Mouse (Mus musculus): ENCODE measurements around the gene Kif2a. TPM values are rescaled to one million over a fixed set of nuclear protein-coding genes. Genes with fewer than 3 reads are reported as not detected.
"Not testable (repeated sequence)": the region's sequence is repeated elsewhere in the genome, so short reads cannot be mapped to it uniquely, and the experiment has no call there.

The Kif2a gene
- total and polyA plus RNA-seq, 2 experiments from 2014 or later, result 43.6 to 65.5 TPM

DNA sequence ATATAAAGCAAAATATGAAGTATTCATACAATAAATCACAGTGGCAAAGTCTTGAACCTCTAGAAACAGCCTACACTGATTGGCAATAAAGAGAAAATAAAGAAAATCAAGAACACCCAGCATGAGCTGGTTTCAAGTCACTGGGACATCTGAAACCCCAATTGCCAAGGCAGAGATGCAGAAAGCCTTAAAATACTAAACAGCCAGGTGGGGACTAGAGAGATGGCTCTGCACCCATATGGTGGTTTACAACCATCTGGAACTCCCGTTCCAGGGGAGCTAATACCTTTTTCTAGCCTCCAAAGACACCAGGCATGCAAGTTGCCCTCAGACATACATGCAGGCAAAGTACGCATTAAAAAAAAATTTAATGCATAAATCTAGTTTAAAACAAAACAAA lies 23.9 kb downstream of the Kif2a start:
- Histone ChIP-seq H3K4me3 (ENCODE audit: low read depth, low read length) (no peak overlapping the region), H3K4me1 (ENCODE audit: insufficient read depth) (no peaks in the 10 kb centered on the region), H3K27me3 (ENCODE audit: insufficient read depth, low read length) (no peaks in the 10 kb centered on the region), H3K27ac (ENCODE audit: low read depth, low read length) (no peak overlapping the region), H3K9ac (no peak overlapping the region), H3K4me2 (ENCODE audit: low read depth) (no peak overlapping the region), H3K9me3 (ENCODE audit: low read length) (no peaks in the 10 kb centered on the region), H3K36me3 (ENCODE audit: insufficient read depth) (no peaks in the 10 kb centered on the region)
- TF ChIP-seq CTCF (IDR thresholded peaks at IDR 0.05; ENCODE audit: low read depth), result no peak
- 84% methylated on average over 2 of the region's 2 CpGs for WGBS
- DNase-seq (no peak), ATAC-seq (no peak)

DNA sequence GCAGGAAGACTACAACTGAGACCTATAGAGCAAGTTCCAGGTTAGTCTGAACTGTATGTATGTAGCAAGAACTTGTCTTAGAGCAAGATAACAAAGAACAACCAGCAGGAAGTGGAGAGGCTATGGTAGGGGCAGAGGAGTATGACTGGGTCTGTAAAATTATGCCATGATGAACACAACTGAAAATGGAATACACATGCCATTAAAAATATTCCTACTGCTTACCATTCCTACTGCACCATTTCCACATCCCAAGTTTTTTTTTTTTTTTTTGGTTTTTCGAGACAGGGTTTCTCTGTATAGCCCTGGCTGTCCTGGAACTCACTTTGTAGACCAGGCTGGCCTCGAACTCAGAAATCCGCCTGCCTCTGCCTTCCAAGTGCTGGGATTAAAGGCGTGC lies 24.4 kb downstream of the Kif2a start:
- H3K9me3 ChIP-seq (ENCODE audit: low read length); H3K27ac ChIP-seq (ENCODE audit: low read depth, low read length); H3K27me3 ChIP-seq (ENCODE audit: insufficient read depth, low read length); H3K4me1 ChIP-seq (ENCODE audit: insufficient read depth); ATAC-seq; H3K9ac ChIP-seq; H3K36me3 ChIP-seq (ENCODE audit: insufficient read depth); DNase-seq; H3K4me3 ChIP-seq (ENCODE audit: low read depth, low read length); H3K4me2 ChIP-seq (ENCODE audit: low read depth): not testable (repeated sequence)
- WGBS, result 95% methylated on average over 4 of the region's 4 CpGs

DNA sequence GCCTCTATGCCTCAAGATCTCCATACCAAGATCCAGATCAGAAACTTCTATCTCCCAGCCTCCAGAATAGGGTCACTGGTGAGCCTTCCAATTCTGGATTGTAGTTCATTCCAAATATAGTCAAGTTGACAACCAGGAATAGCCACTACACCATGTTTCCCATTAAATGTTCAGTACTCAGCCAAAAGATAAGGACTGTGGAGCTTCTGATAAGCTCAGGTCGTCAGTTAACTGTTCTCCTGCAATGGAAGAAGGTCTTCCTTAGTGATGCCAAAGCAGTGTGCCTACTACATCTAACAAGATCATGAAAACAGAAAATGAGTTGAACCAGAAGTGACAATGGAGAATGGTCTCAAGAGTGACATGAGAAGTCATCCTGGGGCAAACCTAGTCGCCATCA lies 25.0 kb downstream of the Kif2a start:
- 88% methylated on average over 2 of the region's 2 CpGs for WGBS
- Histone ChIP-seq H3K4me3 (ENCODE audit: low read depth, low read length) (no peak overlapping the region), H3K4me2 (ENCODE audit: low read depth) (no peak overlapping the region)

DNA sequence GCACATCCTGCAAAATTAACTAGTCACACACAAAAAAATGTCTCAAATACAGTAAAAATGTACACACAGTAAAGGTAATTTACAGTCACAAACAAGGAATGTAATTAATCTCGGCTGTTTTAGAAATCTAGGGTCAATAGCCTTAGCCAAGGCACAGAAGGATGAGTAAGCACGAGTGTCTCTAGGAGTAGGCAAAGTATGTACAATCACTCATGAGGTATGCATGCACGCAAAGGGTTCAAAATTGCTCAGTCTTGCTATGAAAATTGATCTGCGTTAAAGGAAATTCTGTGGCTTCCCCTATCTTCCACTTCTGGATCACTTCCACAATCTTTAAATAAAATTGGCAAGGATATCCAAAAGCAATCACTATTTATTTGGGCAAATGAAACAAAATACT lies 60.4 kb downstream of the Kif2a start:
- no peaks in the 10 kb centered on the region for H3K27me3 ChIP-seq (ENCODE audit: insufficient read depth, low read length)
- H3K9ac ChIP-seq, result no peak overlapping the region
- H3K4me2 ChIP-seq (ENCODE audit: low read depth), result no peak overlapping the region
- no peaks in the 10 kb centered on the region for H3K4me1 ChIP-seq (ENCODE audit: insufficient read depth)
- no peaks in the 10 kb centered on the region for H3K9me3 ChIP-seq (ENCODE audit: low read length)
- DNase-seq (no peak), ATAC-seq (no peak)
- peaks cover 40% of the 10 kb centered on the region for H3K36me3 ChIP-seq (ENCODE audit: insufficient read depth)
- no peak for TF ChIP-seq CTCF (IDR thresholded peaks at IDR 0.05; ENCODE audit: low read depth)
- H3K27ac ChIP-seq (ENCODE audit: low read depth, low read length), result no peak overlapping the region
- 91% methylated on average over 4 of the region's 4 CpGs for WGBS
- no peak overlapping the region for H3K4me3 ChIP-seq (ENCODE audit: low read depth, low read length)

More for the DNA sequence above, 25.0 kb downstream of the Kif2a start:
- no peak for DNase-seq
- TF ChIP-seq CTCF (IDR thresholded peaks at IDR 0.05; ENCODE audit: low read depth), result no peak
- no peaks in the 10 kb centered on the region for H3K9me3 ChIP-seq (ENCODE audit: low read length)
- no peaks in the 10 kb centered on the region for H3K4me1 ChIP-seq (ENCODE audit: insufficient read depth)
- no peak overlapping the region for H3K9ac ChIP-seq
- no peaks in the 10 kb centered on the region for H3K27me3 ChIP-seq (ENCODE audit: insufficient read depth, low read length)
- no peak for ATAC-seq
- no peak overlapping the region for H3K27ac ChIP-seq (ENCODE audit: low read depth, low read length)
- 0 out of 2 replicates have a peak, but pooled peaks cover 5% of the 10 kb centered on the region for H3K36me3 ChIP-seq (ENCODE audit: insufficient read depth)

DNA sequence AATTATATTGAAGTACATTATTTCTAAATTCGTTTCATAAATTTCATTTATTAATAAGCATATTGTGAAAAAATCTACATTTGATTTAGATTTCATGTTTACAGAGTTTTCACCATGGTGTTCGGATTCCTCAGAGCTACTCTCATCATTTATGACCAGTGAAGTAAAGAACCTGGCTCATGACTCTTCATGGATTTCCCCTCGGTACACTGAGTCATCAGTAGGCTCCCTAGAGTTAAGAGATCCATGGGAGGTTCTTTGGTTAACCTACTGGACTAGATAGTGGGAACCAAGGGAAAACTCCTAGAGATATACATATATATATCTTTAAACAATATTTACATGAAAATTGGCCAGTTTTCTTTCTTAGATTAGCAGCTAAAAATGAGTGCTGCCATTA lies 61.4 kb downstream of the Kif2a start:
- no peak for DNase-seq
- Histone ChIP-seq H3K9ac (no peak overlapping the region), H3K27me3 (ENCODE audit: insufficient read depth, low read length) (no peaks in the 10 kb centered on the region), H3K36me3 (ENCODE audit: insufficient read depth) (peaks cover 46% of the 10 kb centered on the region), H3K9me3 (ENCODE audit: low read length) (no peaks in the 10 kb centered on the region), H3K4me2 (ENCODE audit: low read depth) (no peak overlapping the region), H3K4me3 (ENCODE audit: low read depth, low read length) (no peak overlapping the region), H3K4me1 (ENCODE audit: insufficient read depth) (no peaks in the 10 kb centered on the region), H3K27ac (ENCODE audit: low read depth, low read length) (no peak overlapping the region)
- ATAC-seq, result no peak
- TF ChIP-seq CTCF (IDR thresholded peaks at IDR 0.05; ENCODE audit: low read depth), result no peak
- WGBS, result 91% methylated on average over 3 of the region's 3 CpGs

DNA sequence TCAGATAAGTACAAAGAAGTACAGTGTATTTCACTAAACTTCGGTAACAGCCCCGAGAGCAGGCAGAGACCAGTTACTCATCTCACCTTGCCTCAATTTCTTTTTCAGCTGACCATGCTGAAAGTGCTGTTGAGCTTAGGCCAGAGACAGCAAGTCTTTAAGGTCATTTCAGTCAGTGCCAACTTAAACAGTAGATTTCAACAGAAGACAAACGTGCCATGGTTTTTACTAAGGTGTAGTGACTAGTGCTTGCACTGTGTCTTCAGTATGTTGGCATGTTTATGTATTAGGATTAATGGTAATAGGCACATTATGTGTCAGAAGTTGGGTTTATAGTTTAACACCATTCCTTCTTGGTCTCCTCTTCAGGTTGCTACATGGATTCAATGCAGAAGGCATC lies 63.6 kb downstream of the Kif2a start:
- Histone ChIP-seq H3K4me3 (ENCODE audit: low read depth, low read length) (no peak overlapping the region), H3K4me1 (ENCODE audit: insufficient read depth) (no peaks in the 10 kb centered on the region), H3K9ac (no peak overlapping the region), H3K36me3 (ENCODE audit: insufficient read depth) (peaks cover 45% of the 10 kb centered on the region), H3K27ac (ENCODE audit: low read depth, low read length) (no peak overlapping the region), H3K4me2 (ENCODE audit: low read depth) (no peak overlapping the region), H3K9me3 (ENCODE audit: low read length) (no peaks in the 10 kb centered on the region), H3K27me3 (ENCODE audit: insufficient read depth, low read length) (no peaks in the 10 kb centered on the region)
- no peak for ATAC-seq
- no peak for TF ChIP-seq CTCF (IDR thresholded peaks at IDR 0.05; ENCODE audit: low read depth)
- WGBS, result 91% methylated on average over 3 of the region's 3 CpGs
- no peak for DNase-seq

DNA sequence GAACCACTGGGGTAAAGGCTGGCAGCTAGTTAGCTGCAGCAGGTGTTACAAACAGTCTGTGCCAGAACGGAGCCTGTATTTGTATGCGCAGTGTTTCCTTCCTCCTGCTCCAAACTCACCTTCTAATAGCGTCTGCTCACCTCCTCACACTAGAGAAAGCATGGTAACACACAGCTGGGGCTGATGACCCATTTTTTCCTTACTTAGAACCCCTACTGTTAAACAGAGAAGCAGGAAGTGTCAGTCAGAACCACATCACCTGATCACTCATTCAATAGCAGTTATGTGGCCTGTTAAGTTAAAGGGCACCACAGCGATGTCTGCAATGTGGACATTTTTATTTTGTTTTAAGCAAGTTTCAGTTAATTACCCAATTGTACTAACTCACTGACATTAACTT lies 64.4 kb downstream of the Kif2a start:
- no peak for DNase-seq
- Histone ChIP-seq H3K4me1 (ENCODE audit: insufficient read depth) (no peaks in the 10 kb centered on the region), H3K36me3 (ENCODE audit: insufficient read depth) (peaks cover 42% of the 10 kb centered on the region), H3K27ac (ENCODE audit: low read depth, low read length) (no peak overlapping the region), H3K4me2 (ENCODE audit: low read depth) (no peak overlapping the region), H3K9ac (no peak overlapping the region), H3K9me3 (ENCODE audit: low read length) (no peaks in the 10 kb centered on the region), H3K27me3 (ENCODE audit: insufficient read depth, low read length) (no peaks in the 10 kb centered on the region), H3K4me3 (ENCODE audit: low read depth, low read length) (no peak overlapping the region)
- peak; percentile 42 for ATAC-seq
- 83% methylated on average over 4 of the region's 4 CpGs for WGBS
- TF ChIP-seq CTCF (IDR thresholded peaks at IDR 0.05; ENCODE audit: low read depth), result no peak

DNA sequence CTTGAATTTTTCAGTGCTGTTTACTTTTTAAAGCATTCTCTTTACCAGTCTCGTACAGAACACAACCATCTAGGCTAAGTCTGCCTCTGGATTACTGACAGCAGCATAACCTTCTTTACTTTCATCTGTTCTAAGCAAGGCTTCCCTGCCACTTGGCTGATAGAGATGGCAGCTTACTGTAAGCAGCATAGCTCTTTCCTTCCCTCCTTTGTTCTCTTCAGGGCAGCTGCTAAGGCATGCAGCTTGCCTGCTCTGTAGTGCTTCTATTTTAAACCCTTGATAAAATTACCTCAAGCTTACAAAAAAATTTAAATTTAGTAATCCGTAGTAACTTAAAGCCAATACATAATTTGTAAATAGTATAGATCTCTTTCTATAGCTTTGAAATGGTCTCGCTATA lies 67.0 kb downstream of the Kif2a start:
- WGBS, result 90% methylated on average over 3 of the region's 3 CpGs
- TF ChIP-seq CTCF (IDR thresholded peaks at IDR 0.05; ENCODE audit: low read depth), result no peak
- ATAC-seq, result 0 out of 2 replicates have a peak, but pooled peaks have one; percentile 14
- Histone ChIP-seq H3K4me1 (ENCODE audit: insufficient read depth) (no peaks in the 10 kb centered on the region), H3K27ac (ENCODE audit: low read depth, low read length) (no peak overlapping the region), H3K9me3 (ENCODE audit: low read length) (no peaks in the 10 kb centered on the region), H3K36me3 (ENCODE audit: insufficient read depth) (peaks cover 43% of the 10 kb centered on the region), H3K27me3 (ENCODE audit: insufficient read depth, low read length) (no peaks in the 10 kb centered on the region), H3K4me2 (ENCODE audit: low read depth) (no peak overlapping the region), H3K9ac (no peak overlapping the region), H3K4me3 (ENCODE audit: low read depth, low read length) (no peak overlapping the region)
- DNase-seq, result no peak
